Mouse (Mus musculus) MEL (cell line): ENCODE results near the gene Gm15557. TPM values are rescaled to one million over a fixed set of nuclear protein-coding genes. Genes with fewer than 3 reads are reported as not detected.
A peak's percentile ranks its signal among the peaks of the same experiment; 100 is the strongest.

Experiments used
- DNase-seq: peaks from one replicate; pipeline ENCODE4 v3.0.0; 2011; ENCODE audit warnings: low read depth, low spot score
- H3K27ac ChIP-seq: 2 replicates; pipeline ENCODE4 v1.5.1; 2012; ENCODE audit warnings: low read depth, mild to moderate bottlenecking, control low read depth, low read length, moderate library complexity; ENCODE audit not compliant: control insufficient read depth
- H3K27me3 ChIP-seq, 2 experiments: fragments of 150-350 bp in 1 of 2; sonication (generic) in 1 of 2; 2 replicates each; pipeline ENCODE4 v1.6.1; 2012; ENCODE audit warnings: low read length in 2 of 2, mild to moderate bottlenecking in 2 of 2, improper control_type of control experiment in 1 of 2, moderate library complexity in 1 of 2; ENCODE audit not compliant: insufficient read depth in 2 of 2, control insufficient read depth in 1 of 2
- H3K36me3 ChIP-seq, 2 experiments: 2 replicates each; pipeline ENCODE4 v1.6.1; 2012 to 2014; ENCODE audit warnings: low read length in 2 of 2, improper control_type of control experiment in 1 of 2, inconsistent platforms in 1 of 2, mild to moderate bottlenecking in 1 of 2; ENCODE audit not compliant: insufficient read depth in 2 of 2, control insufficient read depth in 1 of 2
- H3K4me1 ChIP-seq, 2 experiments: fragments of 150-350 bp in 1 of 2; sonication (generic) in 1 of 2; 2 replicates each; pipeline ENCODE4 v1.6.1; 2012; ENCODE audit warnings: low read length in 2 of 2, improper control_type of control experiment in 1 of 2, mild to moderate bottlenecking in 1 of 2; ENCODE audit not compliant: insufficient read depth in 2 of 2, control insufficient read depth in 1 of 2
- H3K4me3 ChIP-seq, 2 experiments: fragments of 150-350 bp in 1 of 2; sonication (generic) in 1 of 2; 2 replicates each; pipeline ENCODE4 v1.5.1; 2012; ENCODE audit warnings: low read depth in 2 of 2, low read length in 2 of 2, mild to moderate bottlenecking in 2 of 2, moderate library complexity in 2 of 2, control low read depth in 1 of 2, improper control_type of control experiment in 1 of 2; ENCODE audit not compliant: control insufficient read depth in 1 of 2, insufficient read depth in 1 of 2
- H3K79me2 ChIP-seq: 2 replicates; pipeline ENCODE4 v1.6.1; 2012; ENCODE audit warnings: mild to moderate bottlenecking, low read length, moderate library complexity; ENCODE audit not compliant: control insufficient read depth, poor library complexity, insufficient read depth
- H3K9ac ChIP-seq: 2 replicates; pipeline ENCODE4 v1.6.1; 2012; ENCODE audit warnings: low read depth, mild to moderate bottlenecking, control low read depth, low read length, moderate library complexity; ENCODE audit not compliant: control insufficient read depth, poor library complexity, severe bottlenecking
- H3K9me3 ChIP-seq: fragments of 150-350 bp; sonication (generic); replicated peaks from 2 replicates; pipeline ENCODE4 v1.6.1; 2012; ENCODE audit warnings: mild to moderate bottlenecking, low read length, improper control_type of control experiment, moderate library complexity; ENCODE audit not compliant: insufficient read depth
- CHD1 ChIP-seq: IDR thresholded peaks from 2 replicates; pipeline ENCODE4 v1.6.1; 2012; ENCODE audit warnings: low read depth, mild to moderate bottlenecking, inconsistent platforms, low read length, improper control_type of control experiment
- CHD2 ChIP-seq: IDR thresholded peaks from 2 replicates; pipeline ENCODE4 v1.6.1; 2011; ENCODE audit warnings: low read length, improper control_type of control experiment
- CTCF ChIP-seq, 3 experiments: IDR thresholded peaks in 2 of 3; conservative IDR thresholded peaks in 1 of 3; 2 replicates each; pipeline ENCODE4 v1.5.1; 2011 to 2012; ENCODE audit warnings: low read length in 3 of 3, low read depth in 2 of 3, mild to moderate bottlenecking in 2 of 3, improper control_type of control experiment in 1 of 3, inconsistent platforms in 1 of 3, mixed read lengths in 1 of 3, moderate library complexity in 1 of 3; ENCODE audit not compliant: control insufficient read depth in 1 of 3, insufficient read depth in 1 of 3, poor library complexity in 1 of 3, severe bottlenecking in 1 of 3
- ELF1 ChIP-seq: IDR thresholded peaks from 2 replicates; pipeline ENCODE4 v1.6.1; 2014; ENCODE audit warnings: low read depth, mild to moderate bottlenecking, inconsistent platforms, low read length, improper control_type of control experiment, moderate library complexity
- EP300 ChIP-seq, 2 experiments: IDR thresholded peaks; 2 replicates each; pipeline ENCODE4 v1.6.1; 2011; ENCODE audit warnings: improper control_type of control experiment in 2 of 2, low read length in 2 of 2, low read depth in 1 of 2, mild to moderate bottlenecking in 1 of 2
- ETS1 ChIP-seq: IDR thresholded peaks from 2 replicates; pipeline ENCODE4 v1.6.1; 2012; ENCODE audit warnings: low read depth, mild to moderate bottlenecking, inconsistent platforms, low read length, improper control_type of control experiment, moderate library complexity
- GABPA ChIP-seq: IDR thresholded peaks from 2 replicates; pipeline ENCODE4 v1.6.1; 2012; ENCODE audit warnings: low read depth, mild to moderate bottlenecking, inconsistent platforms, low read length, improper control_type of control experiment, moderate library complexity
- GATA1 ChIP-seq: IDR thresholded peaks from 2 replicates; pipeline ENCODE4 v1.6.1; 2011; ENCODE audit warnings: low read depth, low read length, improper control_type of control experiment
- JUND ChIP-seq: IDR thresholded peaks from 2 replicates; pipeline ENCODE4 v1.6.1; 2011; ENCODE audit warnings: low read depth, mild to moderate bottlenecking, improper control_type of control experiment, low read length
- MAFK ChIP-seq: IDR thresholded peaks from 2 replicates; pipeline ENCODE4 v1.6.1; 2011; ENCODE audit warnings: low read depth, mild to moderate bottlenecking, low read length, improper control_type of control experiment, borderline replicate concordance
- MAZ ChIP-seq: IDR thresholded peaks from 2 replicates; pipeline ENCODE4 v1.6.1; 2012; ENCODE audit warnings: low read depth, mild to moderate bottlenecking, inconsistent platforms, low read length, improper control_type of control experiment
- MXI1 ChIP-seq: IDR thresholded peaks from 2 replicates; pipeline ENCODE4 v1.6.1; 2011; ENCODE audit warnings: mild to moderate bottlenecking, low read depth, low read length, improper control_type of control experiment
- MYB ChIP-seq: IDR thresholded peaks from 2 replicates; pipeline ENCODE4 v1.6.1; 2011; ENCODE audit warnings: mild to moderate bottlenecking, low read depth, low read length, improper control_type of control experiment
- MYC ChIP-seq: IDR thresholded peaks from 2 replicates; pipeline ENCODE4 v1.6.1; 2011; ENCODE audit warnings: low read depth, mild to moderate bottlenecking, low read length, improper control_type of control experiment, moderate library complexity
- NELFE ChIP-seq: IDR thresholded peaks from 2 replicates; pipeline ENCODE4 v1.6.1; 2011; ENCODE audit warnings: low read depth, low read length, improper control_type of control experiment
- POLR2A ChIP-seq, 2 experiments: IDR thresholded peaks; 2 replicates each; pipeline ENCODE4 v1.6.1; 2011 to 2012; ENCODE audit warnings: low read length in 2 of 2, mild to moderate bottlenecking in 2 of 2, control low read depth in 1 of 2, improper control_type of control experiment in 1 of 2, low read depth in 1 of 2, moderate library complexity in 1 of 2; ENCODE audit not compliant: control insufficient read depth in 1 of 2, insufficient read depth in 1 of 2, poor library complexity in 1 of 2
- POLR2AphosphoS2 ChIP-seq: IDR thresholded peaks from 2 replicates; pipeline ENCODE4 v1.6.1; 2011; ENCODE audit warnings: low read length, improper control_type of control experiment
- RCOR1 ChIP-seq: IDR thresholded peaks from 2 replicates; pipeline ENCODE4 v1.6.1; 2012; ENCODE audit warnings: low read depth, mild to moderate bottlenecking, inconsistent platforms, low read length, improper control_type of control experiment
- SIN3A ChIP-seq: IDR thresholded peaks from 2 replicates; pipeline ENCODE4 v1.6.1; 2012; ENCODE audit warnings: low read length, improper control_type of control experiment, inconsistent platforms
- TBP ChIP-seq: IDR thresholded peaks from 2 replicates; pipeline ENCODE4 v1.8.0; 2011; ENCODE audit warnings: low read depth, low read length, improper control_type of control experiment
- TCF12 ChIP-seq: IDR thresholded peaks from 2 replicates; pipeline ENCODE4 v1.6.1; 2014; ENCODE audit warnings: low read depth, mild to moderate bottlenecking, inconsistent platforms, low read length, improper control_type of control experiment, moderate library complexity
- USF2 ChIP-seq, 2 experiments: IDR thresholded peaks; 2 replicates each; pipeline ENCODE4 v1.6.1; 2011 to 2012; ENCODE audit warnings: improper control_type of control experiment in 2 of 2, low read length in 2 of 2, borderline replicate concordance in 1 of 2, inconsistent platforms in 1 of 2, low read depth in 1 of 2, mild to moderate bottlenecking in 1 of 2; ENCODE audit not compliant: insufficient read depth in 1 of 2
- ZKSCAN1 ChIP-seq: IDR thresholded peaks from 2 replicates; pipeline ENCODE4 v1.6.1; 2012; ENCODE audit warnings: low read depth, mild to moderate bottlenecking, inconsistent platforms, low read length, improper control_type of control experiment, moderate library complexity
- ZMIZ1 ChIP-seq: IDR thresholded peaks from 2 replicates; pipeline ENCODE4 v1.6.1; 2012; ENCODE audit warnings: low read depth, mild to moderate bottlenecking, inconsistent platforms, low read length, improper control_type of control experiment, moderate library complexity
- ZNF384 ChIP-seq: IDR thresholded peaks from 2 replicates; pipeline ENCODE4 v1.6.1; 2012; ENCODE audit warnings: low read depth, mild to moderate bottlenecking, inconsistent platforms, low read length, improper control_type of control experiment
- polyA plus RNA-seq, 2 experiments: library from polyadenylated mRNA; stranded (reverse) in 1 of 2; unstranded in 1 of 2; fragments of >175 nt in 1 of 2; fragments of >200 nt in 1 of 2; gene quantifications; 2 replicates each; pipeline versions ENCODE4 v1.2.1 to v1.2.4; 2012; ENCODE audit warnings: low replicate concordance in 2 of 2, low read depth in 1 of 2; ENCODE audit not compliant: insufficient read length in 2 of 2, insufficient read depth in 1 of 2, missing spikeins in 1 of 2
- total RNA-seq: library from RNA; depleted of rRNA; stranded (reverse); fragments of 300-350 nt; gene quantifications from 2 replicates; pipeline ENCODE4 v1.2.3, GENCODE M21; 2012

Gm15557 gene
- total and polyA plus RNA-seq, 3 experiments, result not detected

- Histone ChIP-seq H3K36me3 (peaks cover 0 to 11% of the 10 kb centered on the region in 2 experiments; a peak in 2 of 4 replicates), H3K4me1 (no peaks in the 10 kb centered on the region), H3K27ac (no peak overlapping the region), H3K27me3 (no peaks in the 10 kb centered on the region), H3K9me3 (no peaks in the 10 kb centered on the region), H3K9ac (no peak overlapping the region), H3K79me2 (no peaks in the 10 kb centered on the region), H3K4me3 (no peak overlapping the region)
- DNase-seq, result no peak
- TF ChIP-seq JUND (no peak), MAFK (no peak), ZNF384 (no peak), POLR2AphosphoS2 (no peak)
These were observed 45.3 kb upstream of the Gm15557 start for GRCm38 (mm10) chr2:155895046-155895735.

- peak; percentile 22 for DNase-seq
- peaks cover 0 to 17% of the 10 kb centered on the region in 2 experiments; a peak in 2 of 4 replicates for H3K36me3 ChIP-seq
- H3K79me2 ChIP-seq, result no peaks in the 10 kb centered on the region
- TF ChIP-seq MAFK, result no peak
- TF ChIP-seq NELFE, result no peak
- no peak for TF ChIP-seq ZNF384
- no peak for TF ChIP-seq CHD2
- no peak for TF ChIP-seq TBP
- 0 out of 2 replicates have a peak, but pooled peaks have one; percentile 39 for TF ChIP-seq TCF12
- no peak for TF ChIP-seq RCOR1
- no peak for TF ChIP-seq ZKSCAN1
- TF ChIP-seq MYC, result no peak
- no peak for TF ChIP-seq CHD1
- no peak for TF ChIP-seq POLR2A (IDR thresholded peaks at IDR 0.05; ENCODE audit: control insufficient read depth in 1 of 2, insufficient read depth in 1 of 2, low read depth in 1 of 2, low read length in 2 of 2, poor library complexity in 1 of 2)
- TF ChIP-seq ELF1, result no peak
- no peak for TF ChIP-seq CTCF (IDR thresholded peaks at IDR 0.05 in 2 of 3, conservative IDR thresholded peaks at IDR 0.05 in 1 of 3; ENCODE audit: control insufficient read depth in 1 of 3, insufficient read depth in 1 of 3, low read depth in 2 of 3, low read length in 3 of 3, poor library complexity in 1 of 3, severe bottlenecking in 1 of 3)
- TF ChIP-seq GATA1, result peak; percentile 34; the same call in 1 of the 2 replicates
- peak; percentile 41 to 69; a peak in 3 of 4 replicates for TF ChIP-seq EP300 (IDR thresholded peaks at IDR 0.05; ENCODE audit: low read depth in 1 of 2, low read length in 2 of 2)
- TF ChIP-seq MYB, result peak; percentile 44; the same call in 1 of the 2 replicates
- no peak for TF ChIP-seq MXI1
- TF ChIP-seq USF2 (IDR thresholded peaks at IDR 0.05; ENCODE audit: borderline replicate concordance in 1 of 2, insufficient read depth in 1 of 2, low read depth in 1 of 2, low read length in 2 of 2), result no peak
- TF ChIP-seq ETS1, result no peak
- no peak for TF ChIP-seq GABPA
- TF ChIP-seq MAZ, result no peak
- no peak for TF ChIP-seq ZMIZ1
- TF ChIP-seq SIN3A, result no peak
- H3K4me3 ChIP-seq, result no peak overlapping the region
- no peaks in the 10 kb centered on the region; a peak in 2 of 4 replicates for H3K4me1 ChIP-seq
- H3K27me3 ChIP-seq, result no peaks in the 10 kb centered on the region
- H3K9me3 ChIP-seq, result no peaks in the 10 kb centered on the region
- H3K9ac ChIP-seq, result no peak overlapping the region
- no peak overlapping the region for H3K27ac ChIP-seq
These were observed 37.4 kb upstream of the Gm15557 start for GRCm38 (mm10) chr2:155902989-155903631.
